Mouse (Mus musculus) hindbrain, embryonic 16.5 days (tissue): Measurements from ENCODE around the gene Olfr220. TPM values are rescaled to one million over a fixed set of nuclear protein-coding genes. Genes with fewer than 3 reads are reported as not detected.

ENCODE experiments used
- ATAC-seq: fragments of 200-750 bp; cut with Nextera tagmentation; 2 replicates; pipeline ENCODE4 v1.8.0; 2017; ENCODE audit warnings: moderate TSS enrichment, moderate library complexity
- H3K27ac ChIP-seq: fragments of 300-500 bp; sonication (generic); 2 replicates; pipeline ENCODE4 v1.5.1; 2014; ENCODE audit warnings: low read depth, mild to moderate bottlenecking, control low read depth, low read length, moderate library complexity
- H3K27me3 ChIP-seq: fragments of 300-500 bp; sonication (generic); replicated peaks from 2 replicates; pipeline ENCODE4 v1.6.1; 2014; ENCODE audit warnings: low read length; ENCODE audit not compliant: control insufficient read depth, insufficient read depth
- H3K36me3 ChIP-seq: fragments of 300-500 bp; sonication (generic); 2 replicates; pipeline ENCODE4 v1.6.1; 2014; ENCODE audit warnings: mild to moderate bottlenecking, low read length, moderate library complexity, mixed read lengths; ENCODE audit not compliant: control insufficient read depth, insufficient read depth
- H3K4me1 ChIP-seq: fragments of 300-500 bp; sonication (generic); 2 replicates; pipeline ENCODE4 v1.6.1; 2014; ENCODE audit warnings: low read depth, low read length; ENCODE audit not compliant: control insufficient read depth, insufficient read depth
- H3K4me2 ChIP-seq: fragments of 300-500 bp; sonication (generic); 2 replicates; pipeline ENCODE4 v1.6.1; 2014; ENCODE audit warnings: mild to moderate bottlenecking, low read length, control low read depth, moderate library complexity
- H3K4me3 ChIP-seq: fragments of 300-500 bp; sonication (generic); 2 replicates; pipeline ENCODE4 v1.5.1; 2014; ENCODE audit warnings: mild to moderate bottlenecking, low read length, control low read depth, moderate library complexity
- H3K9ac ChIP-seq: fragments of 300-500 bp; sonication (generic); 2 replicates; pipeline ENCODE4 v1.6.1; 2014; ENCODE audit warnings: low read depth, mild to moderate bottlenecking, control low read depth, low read length, moderate library complexity
- H3K9me3 ChIP-seq: fragments of 300-500 bp; sonication (generic); 2 replicates; pipeline ENCODE4 v1.6.1; 2014; ENCODE audit warnings: mild to moderate bottlenecking, low read length, moderate library complexity; ENCODE audit not compliant: control insufficient read depth
- WGBS: fragments of 180-500 bp; shearing (Covaris S2); extraction: QIAGEN DNeasy Blood & Tissue Kit; methylation state at CpG from one replicate; pipeline ENCODE4 v1.1.7; 2014; 5-methylcytosine and 5-hydroxymethylcytosine counted together
- polyA plus RNA-seq: library from polyadenylated mRNA; unstranded; fragments of >200 nt; fragmentation: Nextera tagmentation; extraction: Ambion mirVana; gene quantifications from 2 replicates; pipeline ENCODE4 v1.2.1, GENCODE M21; 2015

Gene Olfr220
- not detected in 2 replicates for polyA plus RNA-seq

GRCm38 (mm10) chr1:174441782-174442181 lies at the start of gene Olfr220:
Gene Olfr220 (plus strand): TSS chr1:174442082.
- Histone ChIP-seq H3K4me2 (no peak within 1 kb of the TSS), H3K36me3 (no peaks in the 10 kb centered on the region), H3K4me1 (no peaks in the 10 kb centered on the region), H3K4me3 (no peak within 1 kb of the TSS), H3K9me3 (no peaks in the 10 kb centered on the region), H3K27ac (no peak within 1 kb of the TSS), H3K27me3 (no peaks in the 10 kb centered on the region), H3K9ac (no peak within 1 kb of the TSS)
- ATAC-seq: no peak
- 77% methylated on average over 1 of the region's 1 CpGs for WGBS

- ATAC-seq: no peak
- Histone ChIP-seq H3K4me3 (no peak overlapping the region), H3K36me3 (no peaks in the 10 kb centered on the region), H3K27ac (no peak overlapping the region), H3K4me1 (no peaks in the 10 kb centered on the region), H3K9me3 (no peaks in the 10 kb centered on the region), H3K27me3 (no peaks in the 10 kb centered on the region), H3K4me2 (no peak overlapping the region), H3K9ac (no peak overlapping the region)
- 93% methylated on average over 4 of the region's 4 CpGs for WGBS
These were observed 18.9 kb upstream of the Olfr220 start for GRCm38 (mm10) chr1:174422959-174423358.

- H3K9me3 ChIP-seq: no peaks in the 10 kb centered on the region
- H3K27me3 ChIP-seq: no peaks in the 10 kb centered on the region
- ATAC-seq: no peak
- no peaks in the 10 kb centered on the region for H3K4me1 ChIP-seq
- no peak within 1 kb of the TSS for H3K9ac ChIP-seq
- no peak within 1 kb of the TSS for H3K4me2 ChIP-seq
- no peak within 1 kb of the TSS for H3K27ac ChIP-seq
- H3K36me3 ChIP-seq: no peaks in the 10 kb centered on the region
- WGBS: 70% methylated on average over 1 of the region's 1 CpGs
- no peak within 1 kb of the TSS for H3K4me3 ChIP-seq
These were observed 18.1 kb upstream of the Olfr220 start, which contains the start of gene Olfr414 for GRCm38 (mm10) chr1:174423764-174424163. Gene Olfr414 (plus strand): TSS chr1:174424064.

- Histone ChIP-seq H3K4me3 (no peak overlapping the region), H3K27ac (no peak overlapping the region), H3K4me1 (no peaks in the 10 kb centered on the region), H3K27me3 (no peaks in the 10 kb centered on the region), H3K4me2 (no peak overlapping the region), H3K36me3 (no peaks in the 10 kb centered on the region), H3K9ac (no peak overlapping the region), H3K9me3 (no peaks in the 10 kb centered on the region)
- WGBS: 53% methylated on average over 3 of the region's 3 CpGs
- ATAC-seq: no peak
These were observed 15.5 kb upstream of the Olfr220 start for GRCm38 (mm10) chr1:174426180-174426986.

GRCm38 (mm10) chr1:174427402-174427801 lies 14.5 kb upstream of the Olfr220 start:
- Histone ChIP-seq H3K36me3 (no peaks in the 10 kb centered on the region), H3K9me3 (no peaks in the 10 kb centered on the region), H3K4me3 (no peak overlapping the region), H3K4me2 (no peak overlapping the region), H3K27ac (no peak overlapping the region), H3K9ac (no peak overlapping the region), H3K4me1 (no peaks in the 10 kb centered on the region), H3K27me3 (no peaks in the 10 kb centered on the region)
- WGBS: 89% methylated on average over 1 of the region's 1 CpGs
- no peak for ATAC-seq

GRCm38 (mm10) chr1:174428407-174428806 lies 13.5 kb upstream of the Olfr220 start:
- WGBS: 93% methylated on average over 2 of the region's 2 CpGs
- no peaks in the 10 kb centered on the region for H3K9me3 ChIP-seq
- no peak overlapping the region for H3K4me3 ChIP-seq

GRCm38 (mm10) chr1:174434121-174434520 lies 7.8 kb upstream of the Olfr220 start:
- H3K27me3 ChIP-seq: no peaks in the 10 kb centered on the region
- no peak overlapping the region for H3K4me2 ChIP-seq
- H3K36me3 ChIP-seq: no peaks in the 10 kb centered on the region
- no peak for ATAC-seq
- 80% methylated on average over 1 of the region's 1 CpGs for WGBS
- no peak overlapping the region for H3K27ac ChIP-seq
- no peak overlapping the region for H3K4me3 ChIP-seq
- no peak overlapping the region for H3K9ac ChIP-seq
- no peaks in the 10 kb centered on the region for H3K9me3 ChIP-seq
- H3K4me1 ChIP-seq: no peaks in the 10 kb centered on the region

More at GRCm38 (mm10) chr1:174428407-174428806, 13.5 kb upstream of the Olfr220 start:
- H3K9ac ChIP-seq: no peak overlapping the region
- H3K4me1 ChIP-seq: no peaks in the 10 kb centered on the region
- H3K4me2 ChIP-seq: no peak overlapping the region
- ATAC-seq: no peak
- no peak overlapping the region for H3K27ac ChIP-seq
- no peaks in the 10 kb centered on the region for H3K36me3 ChIP-seq
- no peaks in the 10 kb centered on the region for H3K27me3 ChIP-seq

- Histone ChIP-seq H3K9me3 (no peaks in the 10 kb centered on the region), H3K4me1 (no peaks in the 10 kb centered on the region), H3K36me3 (no peaks in the 10 kb centered on the region), H3K9ac (no peak overlapping the region), H3K27me3 (no peaks in the 10 kb centered on the region), H3K27ac (no peak overlapping the region), H3K4me2 (no peak overlapping the region), H3K4me3 (no peak overlapping the region)
- ATAC-seq: no peak
- 75% methylated on average over 2 of the region's 2 CpGs for WGBS
These were observed 13.2 kb downstream of the Olfr220 start for GRCm38 (mm10) chr1:174455100-174455499.

- Histone ChIP-seq H3K36me3 (no peaks in the 10 kb centered on the region), H3K4me2 (no peak overlapping the region), H3K4me1 (no peaks in the 10 kb centered on the region), H3K27me3 (no peaks in the 10 kb centered on the region), H3K4me3 (no peak overlapping the region), H3K9ac (no peak overlapping the region), H3K9me3 (no peaks in the 10 kb centered on the region), H3K27ac (no peak overlapping the region)
- WGBS: 89% methylated on average over 3 of the region's 3 CpGs
- ATAC-seq: no peak
These were observed 23.5 kb downstream of the Olfr220 start for GRCm38 (mm10) chr1:174465385-174465784.
